Mouse (Mus musculus) heart, adult 8-10 months (tissue): ENCODE results near the gene Gabbr2. TPM values are rescaled to one million over a fixed set of nuclear protein-coding genes. Genes with fewer than 3 reads are reported as not detected.

Experiments used
- DNase-seq: peaks from one replicate; pipeline ENCODE4 v3.0.0; 2022; ENCODE audit warnings: low spot score
- total RNA-seq, 4 experiments: library from RNA; stranded (reverse); gene quantifications; 2 replicates each; pipeline ENCODE4 v1.2.4; 2022

The Gabbr2 gene
- total RNA-seq, 4 experiments from 2014 or later: 0.03 to 0.52 (median 0.18) TPM

GRCm38 (mm10) chr4:46867779-46868178, 123.9 kb downstream of the Gabbr2 start:
- DNase-seq: no peak

- no peak for DNase-seq
Measured at GRCm38 (mm10) chr4:46866070-46866469, 125.6 kb downstream of the Gabbr2 start.

GRCm38 (mm10) chr4:46863721-46864120, 128.0 kb downstream of the Gabbr2 start:
- DNase-seq: no peak

- no peak for DNase-seq
Measured at GRCm38 (mm10) chr4:46862677-46863076, 129.0 kb downstream of the Gabbr2 start.

DNA sequence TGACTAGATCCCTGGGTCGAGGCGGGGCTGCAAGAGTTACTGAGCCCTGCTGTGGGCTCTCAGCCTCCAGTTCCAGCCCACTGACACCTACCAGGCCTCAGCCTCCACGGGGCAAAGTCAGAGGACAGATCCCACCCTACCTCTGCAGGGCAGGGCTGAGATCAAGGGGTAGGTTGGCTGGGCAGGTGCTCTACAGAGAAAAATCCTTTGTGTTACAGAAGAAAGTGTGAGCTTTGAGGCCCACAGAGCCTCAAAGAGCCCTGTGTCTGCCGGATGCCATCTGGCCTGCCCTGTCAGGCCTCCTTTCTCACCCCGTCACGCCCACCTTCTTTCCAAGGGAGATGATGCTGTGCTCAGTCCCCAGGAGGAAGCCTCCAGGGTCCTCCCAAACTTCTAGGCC, 131.1 kb downstream of the Gabbr2 start:
- no peak for DNase-seq

DNA sequence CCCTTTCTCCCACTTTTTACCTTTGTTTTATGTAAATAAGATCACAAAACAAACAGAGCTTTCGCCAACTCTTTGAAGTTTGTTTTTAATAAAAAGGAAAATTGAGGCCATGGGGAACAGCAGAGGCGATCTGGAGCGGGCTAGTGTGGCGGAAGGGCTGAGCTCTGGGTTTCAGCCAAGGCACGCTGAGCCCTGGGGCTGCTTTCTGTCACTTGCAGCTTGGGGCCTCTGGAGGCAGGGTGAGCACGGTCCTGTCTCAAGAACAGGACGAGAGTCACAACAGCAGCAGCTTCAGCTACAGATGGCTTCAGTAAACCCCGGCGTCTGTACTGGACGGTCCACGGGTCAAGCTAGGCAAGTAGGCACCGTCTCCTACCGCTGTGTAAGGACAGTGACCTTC, 132.8 kb downstream of the Gabbr2 start:
- DNase-seq: peak; percentile 24

- no peak for DNase-seq
Measured at GRCm38 (mm10) chr4:46856145-46856544, 135.5 kb downstream of the Gabbr2 start.

DNA sequence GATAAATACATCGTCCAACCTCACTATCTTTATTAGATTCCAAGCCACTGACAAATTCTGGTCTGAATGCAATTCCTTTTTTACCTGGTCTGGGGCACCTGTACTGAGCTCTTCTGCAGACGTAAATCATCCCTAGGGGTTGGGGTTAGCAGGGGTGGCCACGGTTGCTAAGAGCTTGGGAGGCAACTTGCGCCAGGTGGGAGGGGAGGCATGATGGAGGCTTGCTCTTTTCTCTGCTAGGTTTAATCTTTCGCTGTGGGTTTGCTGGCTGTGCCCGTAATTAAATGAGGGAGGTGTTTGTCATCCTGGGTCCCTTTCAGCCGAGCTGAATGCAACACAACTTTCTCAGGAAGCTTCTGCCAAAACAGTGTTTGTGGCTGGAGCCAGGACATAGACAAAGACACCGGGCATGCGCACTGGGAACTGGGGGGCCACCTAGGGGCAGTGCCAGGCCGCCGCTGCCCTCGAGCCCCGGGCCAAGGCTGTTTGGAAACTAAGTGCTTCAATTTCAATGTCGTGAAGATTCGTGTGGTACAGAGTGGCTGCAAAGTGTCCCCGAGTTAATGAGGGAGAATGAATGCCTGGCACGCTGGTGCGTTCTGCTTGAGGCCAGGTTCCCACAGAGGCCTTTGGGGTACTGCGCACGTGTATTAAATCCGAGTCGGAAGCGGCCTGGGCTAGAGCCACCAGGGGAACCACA, 136.8 kb downstream of the Gabbr2 start:
- DNase-seq: no peak

GRCm38 (mm10) chr4:46853852-46854460, 137.7 kb downstream of the Gabbr2 start:
- no peak for DNase-seq

- no peak for DNase-seq
Measured at GRCm38 (mm10) chr4:46847745-46848144, 143.9 kb downstream of the Gabbr2 start.

- DNase-seq: no peak
Measured at GRCm38 (mm10) chr4:46846396-46846795, 145.3 kb downstream of the Gabbr2 start.

GRCm38 (mm10) chr4:46844982-46845643, 146.6 kb downstream of the Gabbr2 start:
- DNase-seq: no peak

GRCm38 (mm10) chr4:46844567-46844966, 147.1 kb downstream of the Gabbr2 start:
- no peak for DNase-seq

- no peak for DNase-seq
Measured at GRCm38 (mm10) chr4:46842596-46842995, 149.1 kb downstream of the Gabbr2 start.

- DNase-seq: no peak
Measured at GRCm38 (mm10) chr4:46840146-46840545, 151.5 kb downstream of the Gabbr2 start.

- DNase-seq: no peak
Measured at GRCm38 (mm10) chr4:46837362-46837761, 154.3 kb downstream of the Gabbr2 start.

DNA sequence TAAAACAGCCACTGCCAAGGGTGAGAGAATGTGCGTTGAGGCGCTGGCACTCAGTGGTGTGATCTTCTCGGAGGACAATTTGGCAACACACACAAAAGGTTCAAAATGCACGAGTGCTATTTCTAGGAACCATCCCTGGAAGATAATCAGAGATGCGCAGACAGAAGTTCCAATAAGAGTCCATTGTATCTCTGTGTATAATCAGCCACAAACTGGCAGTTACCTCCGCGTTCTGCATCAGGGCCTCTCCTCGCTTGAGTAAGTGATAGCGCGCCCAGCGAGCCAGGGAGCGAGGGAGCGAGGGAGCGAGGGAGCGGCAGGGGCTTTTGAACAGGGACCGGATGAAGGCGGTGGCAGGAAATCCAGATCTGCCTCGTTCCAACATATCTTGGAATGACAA, 155.6 kb downstream of the Gabbr2 start:
- DNase-seq: no peak

GRCm38 (mm10) chr4:46835064-46835463, 156.6 kb downstream of the Gabbr2 start:
- no peak for DNase-seq

DNA sequence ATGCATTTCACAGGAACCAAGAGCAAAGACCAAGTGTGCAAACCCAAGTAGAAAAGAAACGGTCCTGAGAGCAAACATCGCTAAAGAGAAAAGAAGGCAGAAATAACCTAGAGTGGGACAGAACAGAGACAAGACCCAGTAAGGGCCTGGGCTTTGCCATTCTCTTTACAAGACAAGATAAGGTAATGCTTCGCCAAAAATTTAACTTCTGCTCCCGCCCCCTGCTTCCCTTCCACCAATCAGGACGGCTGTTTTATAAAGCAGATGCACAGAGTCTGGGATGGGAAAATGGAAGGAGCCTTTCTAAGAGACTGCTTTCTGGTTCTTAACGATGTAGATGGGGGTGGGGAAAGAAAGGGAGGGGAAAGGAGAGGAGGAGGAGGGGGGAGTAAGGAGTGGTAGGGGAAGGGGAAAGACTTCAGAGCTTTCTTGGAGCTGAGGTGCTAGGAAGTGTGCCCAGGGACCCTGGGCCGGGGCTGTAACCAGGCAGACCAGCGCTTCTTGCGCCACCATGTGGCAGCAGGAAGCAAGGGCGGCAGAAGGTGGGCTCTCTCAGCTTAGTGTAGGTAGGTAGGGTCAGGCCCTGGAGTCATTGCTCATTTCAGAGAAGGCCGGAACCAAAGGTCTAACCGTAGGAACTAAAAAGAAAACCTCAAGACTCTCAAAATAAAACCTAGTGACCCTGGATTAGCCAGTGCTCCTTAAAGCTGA, 158.7 kb downstream of the Gabbr2 start:
- DNase-seq: no peak

DNA sequence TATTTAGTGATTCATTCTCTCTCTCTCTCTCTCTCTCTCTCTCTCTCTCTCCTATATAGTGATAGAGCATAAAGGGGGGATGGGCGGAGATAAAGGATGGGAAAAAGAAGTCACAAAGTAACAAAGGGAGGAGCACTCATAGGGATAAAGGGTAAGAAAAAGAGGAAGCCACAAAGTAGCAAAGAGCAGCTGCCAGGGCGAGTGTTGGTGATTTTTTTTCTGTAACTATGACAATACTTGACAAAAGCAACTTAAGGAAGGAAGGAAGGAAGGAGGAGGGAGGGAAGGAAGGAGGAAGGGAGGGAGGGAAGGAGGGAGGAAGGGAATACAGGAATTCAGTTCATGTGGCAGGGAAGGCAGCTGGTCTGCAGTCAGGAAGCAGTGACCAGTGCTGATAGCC, 162.0 kb downstream of the Gabbr2 start:
- no peak for DNase-seq

DNA sequence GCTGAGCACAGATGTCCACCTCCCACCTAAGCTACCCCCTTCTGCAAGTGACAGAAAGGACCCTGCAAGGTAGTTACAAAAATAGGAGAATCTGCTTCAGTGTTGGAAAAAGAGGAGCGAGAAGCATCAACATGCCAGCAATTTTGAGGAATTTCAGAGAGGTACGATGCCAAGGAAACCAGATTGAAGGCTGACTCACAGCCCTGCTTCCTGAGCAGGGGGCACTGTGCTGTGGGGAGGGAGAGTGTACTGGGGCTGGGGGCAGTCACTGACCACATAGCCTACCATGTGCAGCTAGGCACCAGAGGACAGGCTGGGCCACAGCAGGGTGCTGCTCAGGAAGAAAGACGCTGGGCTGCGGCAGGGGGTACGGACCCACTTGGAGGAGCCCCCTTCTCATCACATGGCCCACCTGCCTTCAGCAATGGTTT, 163.5 kb downstream of the Gabbr2 start:
- no peak for DNase-seq

DNA sequence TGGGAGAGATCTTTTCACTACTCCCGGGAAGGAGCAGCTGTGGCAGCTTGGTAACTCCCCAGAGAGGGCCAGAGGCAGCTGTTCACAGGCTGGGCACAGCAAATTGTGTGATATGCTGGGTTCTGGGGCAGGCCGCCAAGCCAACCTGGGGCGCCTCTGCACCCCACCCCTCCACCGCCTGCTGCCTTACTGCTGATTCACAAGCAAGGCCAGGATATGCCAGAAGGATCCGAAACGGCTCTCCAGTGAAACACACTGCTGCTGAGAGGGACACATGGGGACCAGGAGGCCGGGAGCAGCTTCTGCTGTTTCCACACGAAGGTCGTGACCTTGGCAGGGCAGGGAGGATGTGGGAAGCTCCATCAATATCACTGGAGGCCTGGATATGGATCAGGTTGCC, 164.2 kb downstream of the Gabbr2 start:
- no peak for DNase-seq
